Mouse (Mus musculus) urinary bladder, adult 18-20 months (tissue): ENCODE data around the gene Zfp629.

ENCODE experiments used
- DNase-seq, 2 experiments: peaks; one replicate each; pipeline ENCODE4 v3.0.0; 2022; ENCODE audit warnings: low spot score in 2 of 2, mixed read lengths in 2 of 2

Gene Zfp629

GRCm38 (mm10) chr7:127564381-127565150, 51.0 kb downstream of the Zfp629 start:
- DNase-seq = no peak

GRCm38 (mm10) chr7:127561340-127561858, 54.2 kb downstream of the Zfp629 start, which contains the start of gene Tmem265:
Gene Tmem265 (plus strand): TSS chr7:127561390.
- DNase-seq = no peak

GRCm38 (mm10) chr7:127560580-127560979, 55.0 kb downstream of the Zfp629 start:
- DNase-seq = no peak
